Mouse (Mus musculus) mesoderm, embryonic 11.5 days (tissue): ENCODE data around the gene Plekhg5.
A peak's percentile ranks its signal among the peaks of the same experiment; 100 is the strongest.

Source experiments
- DNase-seq: peaks from one replicate; pipeline ENCODE4 v3.0.0-alpha.2; 2012; ENCODE audit warnings: low read depth, low spot score

Gene Plekhg5

DNA sequence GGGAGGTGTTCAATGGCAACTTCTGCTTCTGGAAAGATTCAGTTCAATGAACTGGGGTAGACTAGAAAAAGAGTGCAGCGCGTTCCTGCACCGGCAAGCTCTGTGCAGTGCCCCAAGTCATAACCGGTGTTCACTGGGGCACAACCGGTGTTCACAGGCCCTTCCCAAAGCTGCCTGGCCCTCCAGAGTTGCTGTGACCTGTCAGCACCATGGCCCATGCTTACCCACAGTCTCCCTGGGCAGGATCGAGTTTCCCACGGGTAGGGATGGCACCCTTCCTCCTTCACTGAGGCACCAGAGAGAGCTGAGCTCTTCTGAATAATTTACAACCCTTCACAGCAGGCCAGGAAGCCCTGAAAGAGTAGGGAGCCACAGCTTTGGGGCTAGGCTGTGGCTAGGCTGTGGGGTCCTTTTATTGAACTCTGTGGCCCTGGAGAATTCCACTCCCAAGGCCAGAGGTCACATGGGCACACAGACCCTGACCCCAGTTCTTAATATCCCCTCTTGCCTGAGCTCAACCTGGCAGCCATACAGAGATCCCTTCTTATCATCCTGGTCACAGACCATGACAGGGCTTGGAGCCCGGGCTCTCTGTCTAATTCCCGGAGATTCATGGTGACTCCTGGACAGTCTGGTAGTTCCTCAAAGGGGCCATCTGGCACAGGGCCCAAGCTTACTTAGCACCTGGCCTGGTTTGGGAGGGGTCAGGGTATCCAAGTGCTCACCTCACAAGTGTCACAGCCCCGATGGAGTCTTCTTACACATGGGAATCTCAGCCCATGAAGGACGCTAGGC is 73.9 kb downstream of the Plekhg5 start:
- DNase-seq = no peak

DNA sequence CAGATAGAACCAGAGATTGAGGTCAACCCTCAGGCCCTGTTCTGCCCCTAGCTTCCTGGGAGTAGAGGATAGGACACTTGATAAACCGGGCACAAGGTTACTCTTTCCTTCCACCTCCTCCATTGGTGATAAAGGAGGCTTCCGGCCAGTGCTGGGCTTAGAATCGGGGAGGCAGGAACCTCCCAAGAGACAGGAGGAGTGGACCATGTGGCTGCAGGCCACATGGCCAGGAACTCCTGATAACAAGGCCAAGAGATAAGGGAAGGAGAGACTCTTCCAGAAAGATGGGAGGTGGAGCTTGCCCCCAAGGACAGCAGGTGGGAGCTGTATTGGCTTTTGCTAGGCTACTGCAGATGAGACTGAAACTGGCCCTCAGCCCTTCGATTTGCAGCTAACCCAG is 78.2 kb downstream of the Plekhg5 start:
- no peak for DNase-seq

DNA sequence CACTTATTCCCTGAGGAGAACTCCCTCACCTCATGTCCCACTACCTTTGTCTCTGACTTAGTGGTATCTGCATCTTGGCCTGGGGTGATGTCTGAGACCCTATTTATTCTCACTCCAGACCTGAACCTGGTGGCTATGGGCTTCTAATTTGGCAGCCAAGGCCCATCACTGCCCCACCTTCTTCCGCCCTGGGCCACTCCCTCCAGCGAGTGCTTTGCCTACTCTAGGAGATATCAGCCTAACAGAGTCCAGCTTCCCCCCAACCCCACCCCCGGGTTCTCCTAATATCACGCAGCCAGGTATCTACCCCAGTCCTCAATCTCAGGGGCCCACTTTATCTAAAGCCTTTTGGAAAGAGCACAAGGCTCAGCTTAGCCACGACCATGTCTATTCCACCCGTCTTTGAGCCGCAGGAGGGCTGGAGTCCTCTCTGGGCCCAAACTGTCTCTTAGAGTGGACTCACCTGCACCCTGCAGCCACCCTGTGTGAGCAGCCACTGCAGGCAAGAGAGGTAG is 79.2 kb downstream of the Plekhg5 start:
- DNase-seq = no peak

DNA sequence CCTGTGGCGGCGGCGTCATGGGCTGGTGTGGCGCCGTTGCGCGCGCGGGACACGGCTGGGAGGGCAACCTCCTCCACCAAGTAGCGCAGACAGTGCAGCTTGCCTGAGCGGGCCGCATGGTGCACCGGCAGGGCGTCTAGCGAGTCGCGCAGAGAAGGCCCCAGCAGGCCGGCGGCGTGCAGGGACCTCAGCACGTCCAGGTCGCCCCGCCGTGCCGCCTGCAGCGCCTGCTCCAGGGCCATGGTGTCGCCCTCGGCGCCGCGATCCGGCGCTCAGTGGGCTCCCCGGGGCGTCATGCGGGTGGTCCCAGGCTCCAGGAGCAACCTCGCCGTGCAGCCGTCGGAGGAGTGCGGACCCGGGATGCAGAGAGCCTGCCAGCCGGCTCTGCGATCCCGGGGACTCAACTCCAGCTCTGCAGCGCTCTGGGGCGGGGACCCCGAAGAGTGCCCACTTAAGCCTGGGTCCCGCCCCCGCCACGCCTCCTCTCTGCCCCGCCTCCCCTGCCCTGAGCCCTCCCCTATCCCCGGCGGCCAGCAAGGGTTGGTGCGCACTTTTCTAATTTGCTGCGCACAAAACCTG is 79.8 kb downstream of the Plekhg5 start, which contains the start of gene Espn:
TSS of gene Espn (minus strand) at position 406 of the 579 bp plus-strand sequence.
- DNase-seq = peak; percentile 71

DNA sequence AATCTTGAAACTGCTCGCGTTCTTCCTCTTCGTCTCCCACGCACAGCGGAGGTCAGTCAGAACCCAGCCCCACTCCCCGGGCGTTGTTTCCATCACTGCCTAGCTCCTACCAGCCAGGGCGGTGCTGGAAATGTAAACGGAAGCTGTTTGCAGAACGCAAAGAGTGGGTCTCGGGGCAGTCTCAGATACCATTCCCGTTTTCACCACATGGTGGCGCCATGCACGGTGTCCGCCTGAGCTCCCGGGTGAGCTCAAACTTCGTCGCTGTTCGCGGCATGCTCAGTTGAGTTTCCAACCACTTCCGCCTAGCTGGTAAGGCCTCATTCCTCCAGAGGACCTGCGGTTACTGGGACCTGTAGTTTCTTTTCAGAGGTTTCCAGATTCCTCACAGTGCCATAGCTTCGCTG is 81.5 kb downstream of the Plekhg5 start:
- peak; percentile 87 for DNase-seq

DNA sequence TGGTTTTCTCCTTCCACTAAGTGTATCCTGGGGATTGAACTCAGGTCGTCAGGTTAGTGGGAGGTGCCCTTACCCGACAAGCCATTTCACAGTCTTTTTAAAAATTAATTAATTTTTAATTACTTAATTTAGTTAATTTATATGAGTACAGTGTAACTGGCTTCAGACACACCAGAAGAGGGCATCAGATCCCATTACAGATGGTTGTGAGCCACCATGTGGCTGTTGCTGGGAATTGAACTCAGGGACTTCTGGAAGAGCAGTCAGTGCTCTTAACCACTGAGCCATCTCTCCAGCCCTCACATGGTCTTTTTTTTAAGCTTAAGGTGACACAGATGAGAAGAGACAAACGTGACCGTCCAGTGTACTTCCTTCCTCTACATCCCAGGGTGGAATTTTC is 82.7 kb downstream of the Plekhg5 start:
- no peak for DNase-seq

DNA sequence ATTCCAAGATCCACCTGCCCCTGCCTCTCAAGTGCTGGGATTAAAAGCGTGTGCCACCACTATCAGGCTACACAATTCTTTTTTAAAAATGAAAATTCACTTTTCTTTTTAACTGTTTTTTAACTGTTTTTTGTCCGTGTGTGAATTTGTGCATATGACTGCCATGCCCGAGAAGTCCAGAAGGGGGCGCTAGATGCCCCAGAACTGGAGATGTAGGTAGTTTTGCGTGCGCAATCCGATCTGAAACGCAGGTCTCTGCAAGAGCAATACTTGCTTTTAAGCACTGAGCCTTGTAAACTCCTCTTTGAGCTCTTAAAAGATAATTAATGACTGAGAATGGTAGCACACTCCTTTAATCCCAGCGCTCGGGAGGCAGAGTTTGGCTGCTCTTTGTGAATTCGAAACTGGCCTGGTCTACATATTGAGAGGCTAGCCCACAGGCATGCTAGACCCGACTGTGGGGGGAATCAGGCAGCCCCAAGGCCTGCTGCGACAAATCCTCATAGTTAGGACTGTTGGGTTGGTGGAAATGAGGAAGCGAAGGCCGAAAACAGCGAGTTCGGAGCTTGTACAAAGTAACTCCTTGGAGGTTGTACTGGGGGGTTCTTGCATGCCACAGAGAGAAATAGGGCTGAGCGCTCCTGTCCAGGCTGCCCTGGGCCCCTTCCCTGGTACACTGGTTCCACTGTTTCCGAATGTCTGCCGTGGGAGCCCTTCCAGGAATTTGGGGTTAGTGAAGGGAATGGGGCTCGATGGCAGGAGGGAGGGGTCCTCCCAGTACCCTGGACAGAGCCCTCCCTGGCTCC is 85.7 kb downstream of the Plekhg5 start:
- peak; percentile 60 for DNase-seq

DNA sequence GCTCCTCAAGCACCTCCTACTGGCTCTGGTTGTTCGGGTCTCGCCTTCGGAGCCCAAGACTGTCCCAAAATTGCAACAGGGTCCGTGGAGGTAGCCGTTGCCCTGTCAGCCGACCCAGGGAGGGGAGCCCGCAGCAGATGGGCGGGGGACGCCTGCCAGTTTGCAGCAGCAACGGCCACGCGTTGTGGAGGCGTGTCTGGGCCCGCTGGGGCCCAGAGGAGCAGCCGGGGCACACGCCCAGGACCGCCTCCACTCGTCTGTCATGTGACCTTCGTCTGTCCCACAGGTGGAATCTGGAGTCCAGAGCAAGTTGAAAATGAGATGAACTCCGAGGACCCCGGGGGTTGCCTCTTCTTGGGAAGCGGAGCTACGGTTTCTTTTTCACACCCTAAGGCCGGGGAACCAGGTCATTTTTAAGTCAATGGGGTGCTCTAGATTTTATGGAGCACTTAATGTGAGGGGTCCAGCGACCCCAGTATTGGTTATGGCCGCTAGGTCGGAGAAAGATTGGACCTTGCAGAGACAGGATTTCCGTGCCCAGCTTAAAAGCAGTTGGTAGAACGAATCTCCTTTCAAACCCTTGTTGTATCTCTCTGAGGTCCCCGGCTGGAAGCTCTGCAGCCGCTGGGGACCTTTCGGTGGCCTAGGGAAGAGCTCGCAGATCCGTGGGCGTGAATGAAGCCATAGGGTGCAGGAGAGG is 86.4 kb downstream of the Plekhg5 start, which contains the start of gene Hes2:
TSS of gene Hes2 (plus strand) at position 283 of the 700 bp plus-strand sequence.
- no peak for DNase-seq

DNA sequence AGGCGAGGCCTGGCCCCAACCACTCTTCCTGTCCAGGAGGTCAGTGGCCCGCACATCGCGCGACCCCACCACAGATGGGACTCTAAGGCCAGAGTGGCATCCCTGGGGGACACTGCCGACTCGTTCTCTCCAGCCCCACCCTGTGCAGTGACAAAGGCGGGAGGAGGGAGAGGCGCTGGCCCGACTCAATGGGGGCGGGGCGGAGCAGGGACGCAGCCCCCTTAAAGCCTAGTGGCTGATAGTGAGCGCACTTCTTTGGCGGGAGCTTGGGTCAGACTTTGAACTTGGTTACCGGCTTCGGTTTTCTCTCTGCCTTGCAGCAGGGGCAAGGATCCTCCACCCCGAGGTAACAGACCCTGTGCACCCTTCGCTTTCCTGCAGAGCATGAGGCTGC is 87.0 kb downstream of the Plekhg5 start:
- no peak for DNase-seq

DNA sequence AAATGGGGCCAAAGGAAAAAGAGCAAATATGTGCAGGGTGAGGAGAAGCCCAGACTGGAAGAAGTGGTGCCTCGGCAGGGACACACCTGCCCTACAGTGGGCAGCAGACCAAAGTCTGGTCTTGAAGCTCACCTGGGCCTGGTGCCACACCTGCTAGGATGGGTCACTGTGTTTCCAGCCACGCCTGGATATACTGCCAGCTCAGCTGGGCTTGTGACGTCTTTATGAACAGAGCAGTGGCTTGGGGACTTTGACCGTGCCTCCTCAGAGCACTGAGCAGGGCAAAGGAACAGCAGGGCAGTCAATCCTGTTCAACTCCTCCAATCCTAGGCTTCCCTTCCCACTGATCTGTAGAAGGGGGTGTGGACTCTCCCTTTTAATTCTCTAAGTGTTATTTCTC is 88.5 kb downstream of the Plekhg5 start:
- DNase-seq = no peak

DNA sequence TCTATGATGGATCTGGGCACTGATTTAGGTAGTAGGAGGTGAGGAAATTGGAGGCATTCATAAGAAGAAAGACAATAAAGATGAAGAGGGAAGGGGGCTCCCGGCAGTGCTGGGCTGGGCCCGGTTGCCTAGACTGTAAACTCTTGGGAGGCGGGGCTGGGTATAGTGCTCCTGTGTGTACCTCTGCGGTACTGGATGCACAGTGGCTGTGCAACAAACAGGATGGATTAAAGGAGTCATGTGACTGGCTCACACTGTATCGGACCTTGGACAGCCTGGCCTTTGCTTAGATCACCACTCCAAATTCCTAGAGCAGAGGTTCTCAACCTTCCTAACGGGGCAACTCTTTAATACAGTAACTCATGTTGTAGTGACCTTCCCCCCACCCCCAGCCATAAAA is 89.3 kb downstream of the Plekhg5 start:
- DNase-seq = no peak

DNA sequence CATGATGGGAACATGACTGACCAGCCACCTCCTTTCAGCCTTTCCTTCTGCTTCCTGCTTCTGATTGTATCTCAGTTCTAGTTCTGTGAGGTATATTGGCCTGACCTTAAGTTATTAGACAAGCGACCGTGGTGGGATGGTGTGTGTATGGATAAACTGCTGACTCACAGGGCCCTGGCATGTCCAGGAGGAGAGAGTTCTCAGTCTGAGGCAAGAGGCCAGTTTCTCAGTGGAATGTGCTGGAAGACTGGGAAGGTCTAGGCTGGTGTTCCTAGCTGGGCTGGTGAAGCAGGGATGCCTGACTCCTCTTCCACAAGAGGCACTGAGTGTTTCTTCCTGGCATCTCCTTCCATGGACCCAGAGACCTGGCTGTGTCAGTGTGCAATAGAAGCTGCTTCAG is 90.5 kb downstream of the Plekhg5 start:
- no peak for DNase-seq
